Mouse (Mus musculus) thymus, adult 2 months (tissue): ENCODE measurements around the gene Odc1.

Source experiments
- CTCF ChIP-seq: fragments of 200-500 bp; IDR thresholded peaks from 2 replicates; pipeline ENCODE4 v1.5.1; 2012; ENCODE audit warnings: mild to moderate bottlenecking, control low read depth, low read length, moderate library complexity, borderline replicate concordance; ENCODE audit not compliant: control insufficient read depth, poor library complexity, insufficient read depth; ENCODE audit errors: extremely low read depth
- POLR2A ChIP-seq: fragments of 200-500 bp; IDR thresholded peaks from 2 replicates; pipeline ENCODE4 v1.6.1; 2012; ENCODE audit warnings: mild to moderate bottlenecking, low read length, control low read depth, moderate library complexity; ENCODE audit not compliant: control insufficient read depth, poor library complexity, insufficient read depth; ENCODE audit errors: extremely low read depth

DNA sequence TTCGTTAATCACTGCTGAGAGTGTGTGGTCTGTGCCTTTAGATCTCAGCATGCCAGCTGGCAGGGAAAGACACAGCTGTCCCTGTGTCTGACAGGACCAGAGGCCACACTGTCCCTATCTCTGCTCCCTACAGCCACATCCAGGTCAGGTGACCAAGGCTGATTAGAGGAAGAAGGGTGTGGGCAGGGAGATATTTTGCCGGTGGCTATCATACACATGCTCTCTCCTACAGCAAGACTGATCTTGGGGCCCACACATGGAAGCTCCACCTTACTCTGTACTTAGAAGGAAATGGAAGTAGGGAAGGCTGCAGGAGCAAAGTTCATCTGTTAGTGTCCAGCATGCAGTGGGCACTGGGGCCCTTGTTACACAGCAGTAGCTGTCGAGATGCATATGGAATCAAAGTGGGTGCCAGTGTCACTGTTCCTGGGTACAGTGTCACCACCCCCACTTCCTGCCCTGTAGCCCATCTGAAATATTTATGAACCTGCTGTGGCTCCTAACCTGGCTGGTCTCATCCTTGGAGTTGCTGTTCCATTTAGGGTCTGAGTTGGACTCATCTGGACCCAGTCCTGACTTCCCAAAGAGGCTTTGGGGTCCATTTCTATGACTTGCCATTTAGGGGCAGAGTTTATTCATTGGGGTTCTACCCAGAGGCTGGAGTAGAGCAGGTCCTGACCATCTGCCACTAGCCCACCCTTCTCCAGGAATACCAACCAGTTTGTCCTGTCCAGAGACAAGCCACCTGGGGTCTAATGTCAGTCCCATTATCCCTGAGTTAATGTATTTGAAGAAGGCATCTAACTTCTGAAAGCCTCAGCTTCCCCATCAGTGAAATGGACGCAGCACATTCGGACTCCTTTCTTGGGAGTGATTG, 38.2 kb upstream of the Odc1 start:
- no peak for TF ChIP-seq POLR2A
- no peak for TF ChIP-seq CTCF
